Comparison of ENCODE assay signal across 10 mouse cellular contexts in the genomic region with DNA sequence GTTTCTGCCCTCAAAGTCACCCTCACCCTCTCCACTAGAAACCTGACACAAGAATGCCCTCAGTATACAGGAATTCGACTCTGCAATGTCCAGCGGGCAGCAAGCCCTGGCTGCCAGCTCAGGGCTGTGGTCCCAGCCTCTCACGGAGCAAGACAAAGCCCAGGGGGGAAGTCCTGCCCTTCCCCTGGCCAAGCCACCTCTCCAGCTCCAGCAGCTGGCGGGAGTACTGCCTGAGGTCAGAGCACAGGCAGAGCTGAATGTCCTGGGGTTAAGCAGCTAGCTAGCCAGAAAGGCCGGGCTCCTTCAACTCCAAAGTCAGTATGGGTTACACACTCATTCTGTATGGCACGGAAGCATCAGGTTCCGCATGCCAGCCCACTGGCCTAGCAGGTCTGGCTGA.
DNase-seq lines count a peak whose midpoint lies in the region; ATAC-seq lines count a peak whose summit lies in the region.
"Had no signal": no experiment of that assay in that cellular context is flagged by ENCODE, and none has a peak within 500 bp of the region (broad histone marks: within the 10 kb centered on the region; RNA-seq: fewer than 3 reads in every experiment).

No protein-coding gene starts in this region.

- H3K4me2 ChIP-seq in embryonic facial prominence, embryonic 12.5 days (replicated peaks) = no peak overlapping the region
- H3K4me2 ChIP-seq: limb, embryonic 12.5 days had no signal

- WGBS in embryonic facial prominence, embryonic 12.5 days = 55% methylated on average over 7 of the region's 7 CpGs

- no peaks in the 10 kb centered on the region for H3K27me3 ChIP-seq in embryonic facial prominence, embryonic 12.5 days
- H3K27me3 ChIP-seq: limb, embryonic 12.5 days had no signal

- DNase-seq in adipocyte (ENCODE audit: low spot score) = peak; percentile 80
- peak; percentile 77 to 79 for DNase-seq in heart, postnatal 10 days
- peak; percentile 45 to 82 for DNase-seq in kidney, postnatal 25 days
- no peak for DNase-seq in left cerebral cortex, postnatal 25 days (ENCODE audit: low spot score in 2 of 2)
- DNase-seq in layer of hippocampus, adult 11-12 months (ENCODE audit: low spot score) = no peak
- DNase-seq in layer of hippocampus, adult 8-10 months (ENCODE audit: low spot score in 2 of 2) = no peak
- DNase-seq: spleen, adult 18-20 months had no signal

- no peak overlapping the region for H3K27ac ChIP-seq in embryonic facial prominence, embryonic 12.5 days
- H3K27ac ChIP-seq: limb, embryonic 12.5 days had no signal

- H3K36me3 ChIP-seq in embryonic facial prominence, embryonic 12.5 days = no peaks in the 10 kb centered on the region
- H3K36me3 ChIP-seq: limb, embryonic 12.5 days had no signal

- H3K9me3 ChIP-seq in embryonic facial prominence, embryonic 12.5 days = peaks cover 3% of the 10 kb centered on the region; the same call in 1 of the 2 replicates

- H3K9ac ChIP-seq in embryonic facial prominence, embryonic 12.5 days = no peak overlapping the region
- H3K9ac ChIP-seq: limb, embryonic 12.5 days had no signal

- ATAC-seq in embryonic facial prominence, embryonic 12.5 days (ENCODE audit: insufficient number of reproducible peaks, insufficient read depth, low FRiP score, low TSS enrichment) = 0 out of 2 replicates have a peak, but pooled peaks have one; percentile 15
- ATAC-seq in frontal cortex, adult (ENCODE audit: low TSS enrichment) = no peak

- H3K4me1 ChIP-seq in embryonic facial prominence, embryonic 12.5 days = no peaks in the 10 kb centered on the region

- H3K4me3 ChIP-seq in embryonic facial prominence, embryonic 12.5 days = no peak overlapping the region
- H3K4me3 ChIP-seq: limb, embryonic 12.5 days had no signal

- intact Hi-C loops in heart, postnatal 10 days (cut with DNase I) = no loop called here
- intact Hi-C loops in left cerebral cortex, postnatal 25 days (cut with DNase I) = no loop called here

Comparison
In these comparisons a context has a peak if more than half of its experiments do, and no peak if none do; other contexts are left out.
1. DNase-seq: peak in adipocyte (single experiment), heart, postnatal 10 days (2 of 2) and kidney, postnatal 25 days (2 of 2); none in left cerebral cortex, postnatal 25 days (0 of 2), layer of hippocampus, adult 11-12 months (single experiment) and layer of hippocampus, adult 8-10 months (0 of 2).